Mouse (Mus musculus) layer of hippocampus, postnatal 14 days (tissue): ENCODE results near the gene Afg3l1. TPM values are rescaled to one million over a fixed set of nuclear protein-coding genes. Genes with fewer than 3 reads are reported as not detected.
"Not testable (repeated sequence)": the region's sequence is repeated elsewhere in the genome, so short reads cannot be mapped to it uniquely, and the experiment has no call there.

Experiments used
- DNase-seq, 2 experiments: peaks; one replicate each; pipeline ENCODE4 v3.0.0; 2021 to 2022; ENCODE audit warnings: low spot score in 2 of 2, mixed read lengths in 1 of 2
- long read RNA-seq, 2 experiments: library from polyadenylated mRNA; stranded (forward); transcript quantifications; one replicate each; pipeline ENCODE4 v2.0.0; 2021
- total RNA-seq, 2 experiments: library from RNA; stranded (reverse); gene quantifications; 2 replicates each; pipeline ENCODE4 v1.2.3; 2021

Afg3l1 gene
- 10 to 100 TPM; 31.2 to 32.5 TPM for total RNA-seq
- long read RNA-seq, experiment 1, full-length matches to known transcripts = 28 of 34 reads
- long read RNA-seq, experiment 1, partial matches to known transcripts = 2 of 34 reads
- long read RNA-seq, experiment 1, other reads (novel, unspliced or antisense) = 4 of 34 reads
- long read RNA-seq, experiment 2, full-length matches to known transcripts = 53 of 62 reads
- long read RNA-seq, experiment 2, partial matches to known transcripts = 3 of 62 reads
- long read RNA-seq, experiment 2, other reads (novel, unspliced or antisense) = 6 of 62 reads

DNA sequence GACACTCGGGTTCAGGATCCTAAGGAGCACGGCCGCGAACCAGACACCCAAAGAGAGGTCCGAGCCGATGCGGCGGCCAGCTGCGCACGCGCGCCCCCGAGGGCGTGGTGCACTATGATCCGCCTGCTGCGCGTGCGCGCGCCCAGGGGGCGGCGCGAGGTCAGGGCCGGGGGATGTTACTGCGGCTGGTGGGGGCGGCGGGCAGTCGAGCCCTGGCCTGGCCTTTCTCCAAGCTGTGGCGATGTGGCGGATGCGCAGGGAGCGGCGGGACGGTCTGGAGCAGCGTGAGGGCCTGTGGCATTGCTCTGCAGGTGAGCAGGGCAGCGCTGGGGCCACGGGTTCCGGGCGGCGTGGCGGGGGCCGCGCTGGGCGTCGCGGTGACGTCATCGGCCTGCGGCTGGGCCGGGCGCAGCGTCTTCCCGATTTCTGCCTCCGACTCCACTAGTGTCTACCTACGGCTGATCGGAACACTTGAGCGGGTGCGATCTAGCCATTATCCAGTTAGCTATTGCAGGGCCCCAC lies at the start of gene Afg3l1:
Gene Afg3l1 (plus strand): TSS at position 167 of the 522 bp plus-strand sequence.
- DNase-seq = peak; percentile 92 to 94

DNA sequence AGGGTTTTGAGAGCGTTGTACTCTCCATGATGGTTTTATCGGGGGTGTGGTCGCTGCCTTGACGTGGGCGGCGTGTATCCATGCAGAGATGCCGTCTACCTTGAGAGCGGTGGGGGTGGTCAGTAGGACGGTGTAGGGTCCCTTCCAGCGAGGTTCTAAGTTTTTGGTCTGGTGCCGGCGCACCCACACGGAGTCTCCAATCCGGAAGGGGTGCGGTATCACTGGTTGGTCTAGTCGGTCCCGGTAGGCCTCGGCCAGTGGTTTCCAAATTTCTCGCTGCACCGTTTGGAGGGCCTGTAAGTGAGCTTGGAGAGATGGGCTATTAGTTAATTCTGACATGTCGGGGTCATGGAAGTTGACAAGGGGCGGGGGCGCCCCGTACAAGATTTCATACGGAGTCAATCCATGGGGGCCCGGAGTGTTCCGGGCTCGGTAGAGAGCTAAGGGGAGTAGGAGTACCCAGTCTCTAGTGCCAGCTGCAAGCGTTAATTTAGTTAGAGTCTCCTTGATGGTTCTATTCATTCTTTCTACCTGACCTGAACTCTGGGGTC lies 49.3 kb upstream of the Afg3l1 start:
- DNase-seq = no peak

DNA sequence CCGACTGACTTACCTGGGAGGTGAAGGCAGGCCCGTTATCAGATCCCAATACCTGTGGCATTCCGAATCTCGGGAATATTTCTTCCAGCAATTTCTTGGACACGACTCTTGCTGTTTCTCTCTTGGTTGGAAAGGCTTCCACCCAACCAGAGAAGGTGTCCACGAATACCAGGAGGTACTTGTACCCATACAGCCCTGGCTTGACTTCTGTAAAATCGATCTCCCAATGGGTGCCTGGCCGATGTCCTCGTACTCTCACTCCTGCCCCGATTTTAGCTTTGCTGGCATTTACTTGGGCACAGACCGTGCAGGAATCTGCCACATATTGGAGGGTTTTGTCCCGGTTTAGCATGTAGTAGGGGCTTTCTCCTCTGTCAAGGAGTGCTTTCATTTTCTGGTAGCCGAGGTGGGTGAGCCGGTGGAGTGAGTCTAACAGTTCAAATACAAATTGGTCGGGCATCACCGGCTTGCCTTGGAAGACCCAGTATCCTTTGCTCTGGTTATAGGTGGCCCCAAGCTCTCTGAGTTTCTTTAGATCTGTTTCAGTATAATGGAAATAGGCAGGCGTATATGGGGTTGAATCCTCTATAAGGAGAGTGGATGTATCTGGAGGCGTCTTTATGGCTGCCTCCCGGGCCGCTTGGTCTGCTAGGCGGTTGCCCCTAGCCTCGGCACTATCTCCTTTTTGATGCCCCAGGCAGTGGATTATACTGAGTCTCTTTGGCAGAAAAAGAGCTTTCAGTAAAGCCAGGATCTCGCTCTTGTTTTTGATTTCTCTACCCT lies 48.6 kb upstream of the Afg3l1 start:
- no peak for DNase-seq

DNA sequence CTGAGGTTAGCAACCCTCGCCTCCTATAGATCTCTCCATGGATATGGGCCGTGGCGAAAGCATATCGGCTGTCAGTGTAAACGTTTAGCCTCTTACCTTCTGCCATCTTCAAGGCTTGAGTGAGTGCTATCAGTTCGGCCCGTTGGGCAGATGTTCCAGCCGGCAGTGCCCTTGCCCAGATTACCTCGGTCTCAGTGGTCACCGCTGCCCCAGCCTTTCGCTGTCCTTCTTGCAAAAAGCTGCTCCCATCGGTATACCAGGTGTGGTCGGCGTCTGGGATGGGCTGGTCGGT lies 48.0 kb upstream of the Afg3l1 start:
- DNase-seq = not testable (repeated sequence)

DNA sequence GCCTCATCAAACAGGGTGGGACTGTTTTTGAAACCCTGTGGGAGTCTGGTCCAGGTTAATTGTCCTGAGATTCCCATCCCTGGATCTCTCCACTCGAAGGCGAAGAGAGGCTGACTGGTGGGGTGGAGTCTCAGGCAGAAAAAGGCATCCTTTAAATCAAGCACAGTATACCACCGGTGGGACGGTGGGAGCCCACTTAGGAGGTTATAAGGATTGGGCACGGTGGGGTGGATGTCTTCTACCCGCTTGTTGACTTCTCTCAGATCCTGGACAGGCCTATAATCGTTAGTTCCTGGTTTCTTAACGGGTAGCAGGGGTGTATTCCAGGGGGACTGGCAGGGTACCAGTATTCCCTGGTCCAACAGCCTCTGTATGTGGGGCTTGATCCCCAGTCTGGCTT lies 46.8 kb upstream of the Afg3l1 start:
- not testable (repeated sequence) for DNase-seq

DNA sequence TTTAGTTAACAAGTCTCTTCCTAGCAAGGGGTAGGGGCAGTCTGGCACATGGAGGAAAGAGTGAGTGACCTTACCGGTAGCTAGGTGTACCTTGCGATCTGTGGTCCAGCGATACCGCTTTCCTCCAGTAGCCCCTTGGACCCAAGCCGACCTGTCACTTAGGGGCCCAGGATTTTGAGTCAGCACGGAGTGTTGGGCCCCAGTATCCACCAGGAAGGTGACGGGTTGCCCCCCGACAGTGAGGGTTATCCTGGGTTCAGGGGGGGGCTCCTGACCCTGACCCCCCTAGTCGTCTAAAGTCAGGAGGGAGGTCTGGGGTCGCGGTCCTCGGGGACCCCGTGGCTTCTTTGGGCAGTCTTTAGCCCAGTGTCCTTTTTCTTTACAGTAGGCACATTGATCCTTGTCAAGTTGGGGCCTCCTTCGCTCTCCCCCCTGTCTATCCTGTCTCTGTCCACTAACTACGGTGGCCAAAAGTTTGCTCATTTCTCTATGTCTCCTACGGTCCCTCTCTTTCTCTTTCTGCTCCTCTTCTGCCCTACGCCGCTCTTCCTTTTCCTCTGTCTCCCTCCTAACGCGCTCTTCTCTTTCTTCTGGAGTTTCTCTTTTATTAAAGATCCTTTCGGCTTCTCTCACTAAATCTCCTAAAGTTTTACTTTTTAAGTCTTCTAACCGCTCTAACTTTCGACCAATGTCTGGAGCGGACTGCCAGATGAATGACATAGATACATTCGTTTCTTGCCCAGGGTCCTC lies 45.9 kb upstream of the Afg3l1 start:
- DNase-seq = no peak

DNA sequence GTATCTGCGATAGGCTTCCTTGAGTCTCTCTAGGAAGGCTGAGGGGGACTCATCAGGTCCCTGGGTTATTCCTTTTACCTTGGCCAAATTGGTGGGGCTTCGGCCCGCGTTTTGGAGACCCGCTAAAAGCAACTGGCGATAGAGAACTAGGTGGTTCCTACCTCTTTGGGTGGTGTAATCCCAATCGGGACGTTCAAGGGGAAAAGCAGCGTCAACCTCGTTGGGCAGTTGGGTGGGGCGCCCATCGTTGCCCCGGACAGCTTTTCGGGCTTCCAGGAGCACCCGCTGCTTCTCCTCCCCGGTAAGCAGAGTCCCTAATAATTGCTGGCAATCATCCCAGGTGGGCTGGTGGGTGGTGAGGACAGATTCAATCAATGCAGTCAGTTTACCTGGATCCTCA lies 45.3 kb upstream of the Afg3l1 start:
- DNase-seq = no peak

DNA sequence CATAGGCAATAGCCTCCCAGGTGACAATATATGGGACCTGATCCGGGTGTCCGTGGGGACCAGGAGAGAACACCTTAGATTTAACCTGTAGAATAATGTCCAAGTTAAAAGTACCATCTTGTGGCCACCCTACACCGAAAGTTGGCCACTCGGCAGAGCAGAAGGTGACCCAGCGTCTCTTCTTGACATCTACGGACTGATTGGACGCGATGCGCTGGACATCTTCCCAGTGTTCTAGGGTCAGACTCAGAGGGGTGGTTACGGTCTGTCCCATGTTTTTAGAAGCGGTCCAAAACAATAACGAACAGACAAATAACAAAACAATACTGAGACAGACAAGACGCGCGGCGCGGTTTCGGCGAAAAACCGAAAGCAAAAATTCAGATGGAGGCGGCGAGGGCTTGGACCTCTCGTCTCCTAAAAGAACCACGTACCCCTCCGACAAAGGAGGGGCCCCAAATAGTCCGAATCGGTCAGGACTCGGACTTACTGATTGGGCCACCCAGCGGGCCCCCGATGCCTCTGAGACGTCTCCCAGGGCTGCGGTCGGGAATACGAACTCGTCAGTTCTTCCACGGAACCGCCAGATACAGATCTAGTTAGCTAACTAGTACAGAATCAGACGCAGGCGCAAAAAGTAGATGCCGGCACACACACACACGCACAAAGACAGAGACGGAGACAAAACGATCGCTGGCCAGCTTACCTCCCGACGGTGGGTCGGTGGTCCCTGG lies 44.3 kb upstream of the Afg3l1 start:
- DNase-seq = not testable (repeated sequence)

DNA sequence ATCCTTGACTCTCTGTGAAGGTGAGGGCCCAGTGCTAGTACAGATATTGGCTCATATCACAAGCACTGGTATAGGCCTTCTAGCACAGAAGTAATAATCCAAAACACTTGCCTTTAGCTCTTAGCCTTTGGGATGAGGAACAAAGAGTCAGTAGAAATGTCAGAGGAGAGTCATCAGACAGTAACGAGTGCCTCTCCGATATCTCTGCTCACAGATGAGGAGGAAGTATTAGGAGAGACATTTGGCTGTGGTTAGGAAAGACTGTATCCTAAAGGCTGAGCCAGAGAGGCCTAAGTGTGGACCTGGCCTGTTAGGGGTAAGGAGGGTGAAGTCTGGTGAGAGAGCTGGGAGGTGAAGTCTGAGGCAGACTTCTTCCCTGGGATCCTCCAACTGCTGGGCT lies 35.9 kb upstream of the Afg3l1 start:
- DNase-seq = no peak

DNA sequence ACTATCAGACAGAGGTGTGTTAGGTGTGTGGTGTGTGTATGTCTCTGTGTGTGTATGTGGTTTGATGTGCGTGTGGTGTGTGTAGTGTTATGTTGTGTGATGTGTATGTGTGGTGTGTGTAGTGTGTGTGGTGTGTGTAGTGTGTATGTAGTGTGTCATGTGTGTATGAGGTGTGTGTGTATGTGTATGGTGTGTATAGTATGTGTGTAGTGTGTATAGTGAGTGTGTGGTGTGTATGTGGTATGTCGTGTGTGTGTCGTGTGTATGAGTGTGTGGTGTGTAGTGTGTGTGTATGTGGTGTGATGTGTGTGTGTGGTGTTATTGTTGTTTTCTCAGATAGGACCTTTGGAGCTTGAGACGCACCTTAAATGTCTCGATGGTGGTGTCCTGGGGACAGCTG lies 35.4 kb upstream of the Afg3l1 start:
- DNase-seq = no peak

DNA sequence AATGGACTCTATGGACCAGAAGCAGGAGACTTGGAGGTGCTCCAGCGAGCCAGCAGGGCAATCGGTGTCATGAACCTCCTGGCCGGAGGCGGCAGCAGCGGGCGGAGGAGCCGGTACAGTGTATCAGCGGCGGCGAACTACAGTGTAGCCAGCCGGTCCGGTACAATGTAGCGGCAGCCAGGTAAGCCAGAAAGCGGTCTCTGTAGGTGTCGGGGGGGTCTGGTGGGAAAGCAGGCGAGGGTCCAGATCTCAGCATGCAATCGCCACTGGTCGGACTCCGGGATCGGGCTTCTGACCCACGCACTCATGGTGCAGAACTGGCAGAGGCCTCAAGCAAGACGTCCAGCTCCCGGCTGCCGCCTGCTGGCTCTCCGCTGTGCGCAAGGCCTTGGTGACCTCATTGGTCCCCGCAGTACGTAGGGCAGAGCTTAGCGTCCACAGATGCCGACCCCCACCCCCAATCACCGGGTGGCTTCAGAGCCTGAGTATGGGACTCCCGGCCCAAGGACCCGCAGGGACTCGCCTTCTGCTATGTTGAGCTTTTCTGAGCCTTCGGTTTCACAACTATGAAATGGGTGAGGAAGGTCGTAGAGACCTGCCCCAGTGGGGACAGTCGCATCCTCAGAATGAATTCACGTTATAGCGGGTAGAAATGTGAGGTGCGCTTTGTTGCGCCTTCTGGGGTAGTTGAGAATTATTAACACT lies 34.7 kb upstream of the Afg3l1 start:
- DNase-seq = peak; percentile 92 to 96

DNA sequence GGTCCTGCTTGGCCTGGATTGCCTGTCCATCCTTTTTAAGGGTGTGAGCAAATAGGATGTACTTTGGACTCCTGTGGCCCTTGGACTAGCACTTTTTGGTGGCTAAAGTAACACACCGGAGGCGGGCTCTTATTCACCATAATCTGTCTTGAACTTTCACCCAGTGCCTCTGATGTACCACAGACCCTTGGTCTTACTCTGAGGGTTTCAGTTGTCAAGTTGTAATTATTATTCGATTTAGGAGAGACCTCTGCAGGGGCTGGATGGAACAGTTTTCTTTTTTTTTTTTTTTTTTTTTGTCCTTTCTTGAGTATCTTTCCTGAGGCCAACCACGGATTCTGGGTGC lies 34.2 kb upstream of the Afg3l1 start:
- no peak for DNase-seq

DNA sequence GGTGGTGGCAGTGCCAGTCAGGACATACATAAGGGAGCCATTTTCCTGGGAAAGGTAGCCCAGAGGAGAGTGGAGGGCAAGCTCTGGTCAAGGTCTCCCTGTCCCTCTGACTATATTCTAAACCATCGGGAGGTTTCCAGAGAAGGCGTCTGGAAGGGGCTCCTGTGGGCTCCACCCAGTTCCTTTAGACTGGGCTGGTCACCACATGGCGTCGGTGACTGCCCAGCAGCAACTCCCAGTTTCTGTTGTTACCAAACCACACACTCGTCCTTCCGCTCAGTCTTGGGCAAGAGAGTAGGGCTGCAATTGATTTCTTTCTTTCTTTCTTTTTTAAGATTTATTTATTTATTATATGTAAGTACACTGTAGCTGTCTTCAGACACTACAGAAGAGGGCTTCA lies 33.6 kb upstream of the Afg3l1 start:
- no peak for DNase-seq

DNA sequence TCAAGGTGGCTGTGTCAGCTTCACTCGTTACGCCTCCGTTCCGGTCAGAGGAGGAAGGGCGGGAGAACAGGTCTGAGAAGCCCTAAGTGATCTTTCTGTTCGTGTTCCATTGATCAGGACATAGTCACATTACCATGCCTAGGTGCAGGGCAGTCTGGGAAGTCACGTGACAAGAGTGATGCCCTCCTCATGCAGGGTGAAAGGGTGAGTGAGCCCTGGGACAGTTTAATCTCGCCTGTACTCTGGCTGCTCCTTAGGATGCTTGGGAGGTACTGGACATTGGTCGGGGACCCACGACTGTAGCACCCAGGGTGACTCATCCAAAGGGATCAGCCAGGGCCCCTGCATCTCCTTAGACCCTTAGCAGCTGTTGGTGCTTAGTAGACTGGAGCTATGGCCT lies 31.7 kb upstream of the Afg3l1 start:
- no peak for DNase-seq

DNA sequence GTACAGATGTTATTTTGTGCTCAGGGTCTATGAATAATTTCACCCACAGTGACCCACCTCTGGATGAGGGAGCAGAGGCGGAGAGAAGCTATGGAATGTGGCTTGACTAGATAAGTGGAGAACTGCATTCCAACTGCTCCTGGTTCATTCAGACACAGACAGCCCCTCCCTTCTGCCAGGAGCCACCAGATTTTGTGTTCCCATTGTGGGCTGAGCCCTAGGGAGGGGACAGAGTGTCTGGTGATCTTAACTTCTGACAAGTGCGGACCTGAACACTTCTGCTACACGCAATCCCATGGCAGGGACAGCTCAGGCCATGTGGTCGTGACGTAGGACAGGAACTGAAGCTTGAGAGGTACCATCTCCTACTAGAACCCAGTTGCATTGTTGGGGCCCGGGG lies 30.9 kb upstream of the Afg3l1 start:
- DNase-seq = no peak

DNA sequence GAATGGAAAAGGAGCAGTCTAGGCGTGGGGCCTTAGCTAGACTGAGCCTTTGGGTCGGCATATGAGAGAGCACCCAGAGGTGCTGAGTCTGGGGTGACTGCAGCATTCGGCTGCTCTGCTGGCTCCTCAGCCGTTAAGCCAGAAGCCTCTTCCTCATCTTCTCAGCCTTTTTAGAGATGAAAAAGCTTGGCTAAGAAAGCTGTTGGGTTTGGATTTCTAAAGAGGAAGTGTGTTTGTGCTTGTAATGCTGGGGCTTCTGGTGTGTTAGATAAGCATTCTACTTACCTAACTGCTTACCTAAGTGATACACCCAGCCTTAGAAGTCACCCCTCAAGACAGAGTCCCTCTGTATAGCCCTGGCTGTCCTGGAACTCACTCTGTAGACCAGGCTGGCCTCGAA lies 26.9 kb upstream of the Afg3l1 start:
- no peak for DNase-seq

DNA sequence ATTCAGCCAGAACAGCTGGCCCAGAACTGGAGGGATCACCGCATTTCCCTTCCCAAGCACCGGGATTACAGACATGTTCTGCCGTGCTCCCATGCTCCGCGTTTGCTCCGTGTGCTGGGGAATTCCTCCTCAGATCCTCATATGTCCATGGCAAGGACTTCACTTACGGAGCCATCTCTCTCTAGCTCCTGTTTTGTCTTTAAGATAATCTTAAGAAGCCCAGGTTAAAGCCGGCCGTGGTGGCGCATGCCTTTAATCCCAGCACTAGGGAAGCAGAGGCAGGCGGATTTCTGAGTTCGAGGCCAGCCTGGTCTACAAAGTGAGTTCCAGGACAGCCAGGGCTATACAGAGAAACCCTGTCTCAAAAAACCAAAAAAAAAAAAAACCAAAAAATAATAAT lies 26.0 kb upstream of the Afg3l1 start:
- not testable (repeated sequence) for DNase-seq

DNA sequence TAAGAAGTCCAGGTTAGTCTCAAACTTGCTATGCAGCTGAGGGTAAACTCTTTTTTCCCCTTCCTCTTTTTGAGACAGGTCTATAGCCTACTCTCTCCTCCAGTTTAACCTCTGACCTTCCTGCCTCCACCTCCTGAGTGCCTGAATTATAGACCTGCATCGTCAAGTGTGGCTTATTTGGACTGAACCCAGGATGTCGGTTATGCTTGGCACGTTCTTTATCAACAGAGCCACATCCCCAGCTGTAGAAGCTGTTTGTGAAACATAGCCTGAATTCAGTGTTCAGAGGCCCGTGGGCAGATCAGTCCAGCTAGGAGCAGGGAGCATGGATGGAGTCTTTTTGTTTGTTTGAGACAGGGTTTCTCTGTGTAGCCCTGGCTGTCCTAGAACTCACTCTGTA lies 25.6 kb upstream of the Afg3l1 start:
- DNase-seq = no peak

DNA sequence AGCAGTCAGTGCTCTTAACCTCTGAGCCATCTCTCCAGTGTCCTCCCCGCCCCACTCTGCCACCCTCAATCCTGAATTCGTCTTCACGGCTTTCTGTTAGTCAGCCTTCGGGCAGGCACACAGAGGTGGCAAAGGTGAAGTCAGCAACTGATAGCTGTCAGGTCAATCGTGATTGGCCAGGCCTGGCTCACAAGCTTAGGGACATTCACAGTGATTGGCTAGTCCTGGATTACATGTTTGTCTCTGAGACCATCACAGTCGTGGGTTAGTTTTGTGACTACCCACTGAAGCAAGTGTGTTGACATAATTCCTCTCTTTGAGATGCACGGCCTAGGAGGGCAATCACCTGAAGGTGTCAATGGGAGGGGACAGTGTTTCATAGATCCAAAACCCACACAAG lies 24.4 kb upstream of the Afg3l1 start:
- DNase-seq = no peak

DNA sequence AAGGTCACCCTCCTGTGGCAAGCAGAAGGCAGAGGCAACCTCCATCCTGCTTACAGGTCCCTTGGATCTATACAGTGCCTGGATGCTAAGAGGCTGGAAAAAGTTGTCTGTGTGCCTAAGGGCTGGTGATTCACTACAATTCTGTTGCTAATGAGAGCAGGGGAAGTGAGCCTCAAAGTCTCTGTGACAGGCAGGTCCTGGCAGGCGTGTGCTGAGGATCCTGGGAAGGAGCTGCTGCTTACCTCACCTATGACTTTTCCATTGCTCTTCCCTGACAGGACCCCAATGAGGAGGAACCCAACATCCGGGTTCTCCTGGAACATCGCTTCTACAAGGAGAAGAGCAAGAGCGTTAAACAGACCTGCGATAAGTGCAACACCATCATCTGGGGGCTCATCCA lies 23.8 kb upstream of the Afg3l1 start:
- no peak for DNase-seq

DNA sequence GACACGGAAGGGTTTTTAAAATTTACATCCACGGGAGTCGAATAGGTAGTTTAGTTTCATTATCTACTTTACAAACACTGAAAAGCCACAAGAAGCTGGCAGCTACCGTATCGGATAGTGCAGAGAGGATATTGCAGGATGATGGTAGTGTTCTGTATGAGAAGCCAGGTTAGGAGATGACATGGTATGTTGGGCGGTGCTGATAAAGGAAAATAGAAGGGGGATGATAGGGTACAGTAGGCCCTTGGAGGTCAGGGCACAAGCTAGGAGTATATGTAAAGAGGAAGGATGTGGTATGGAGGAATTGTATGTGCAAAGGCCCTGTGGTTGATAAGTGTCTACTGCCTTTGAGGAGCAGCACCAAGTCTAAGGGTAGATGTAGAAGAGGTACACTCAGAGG lies 23.1 kb upstream of the Afg3l1 start:
- no peak for DNase-seq
